Mouse (Mus musculus) layer of hippocampus, adult 8-10 months (tissue): ENCODE data around the gene Tmem30a. TPM values are rescaled to one million over a fixed set of nuclear protein-coding genes. Genes with fewer than 3 reads are reported as not detected.

Experiments
- total RNA-seq, 4 experiments: library from RNA; stranded (reverse); gene quantifications; 2 replicates each; pipeline ENCODE4 v1.2.4; 2022

The Tmem30a gene
- total RNA-seq, 4 experiments from 2014 or later, result 230 to 260 (median 239) TPM

Other genes starting within 250 kb of the Tmem30a start
- 1 to 10 TPM; 4.8 to 8.2 (median 6.1) TPM for gene Col12a1, start 74.7 kb downstream of the Tmem30a start, total RNA-seq
- gene Cox7a2, start 33.6 kb downstream of the Tmem30a start, total RNA-seq, result 100 to 1,000 TPM; 317 to 352 (median 338) TPM
- gene Filip1, start 219.3 kb upstream of the Tmem30a start, total RNA-seq, result 10 to 100 TPM in 3 of 4 experiments, 1 to 10 TPM in 1; 8.2 to 14.3 (median 12.0) TPM